Comparison of ENCODE assay signal across 25 mouse cellular contexts in genomic region chr12:88457021-88457420, GRCm38 (mm10).
"Had no signal": no experiment of that assay in that cellular context is flagged by ENCODE, and none has a peak within 500 bp of the region (broad histone marks: within the 10 kb centered on the region; RNA-seq: fewer than 3 reads in every experiment).

No protein-coding gene starts in this region.

- H3K9me3 ChIP-seq: heart, embryonic 13.5 days; heart, embryonic 15.5 days; hindbrain, embryonic 13.5 days; hindbrain, embryonic 15.5 days; kidney, embryonic 15.5 days; limb, embryonic 10.5 days; limb, embryonic 12.5 days; liver, embryonic 13.5 days; liver, embryonic 15.5 days had no signal

- H3K4me3 ChIP-seq: heart, embryonic 13.5 days; heart, embryonic 15.5 days; hindbrain, embryonic 13.5 days; hindbrain, embryonic 15.5 days; kidney, embryonic 15.5 days; limb, embryonic 10.5 days; limb, embryonic 12.5 days; liver, embryonic 13.5 days; liver, embryonic 15.5 days had no signal

- H3K27me3 ChIP-seq: heart, embryonic 13.5 days; heart, embryonic 15.5 days; hindbrain, embryonic 13.5 days; hindbrain, embryonic 15.5 days; kidney, embryonic 15.5 days; limb, embryonic 12.5 days; liver, embryonic 13.5 days; liver, embryonic 15.5 days had no signal

- H3K4me1 ChIP-seq: hindbrain, embryonic 15.5 days; limb, embryonic 10.5 days; limb, embryonic 12.5 days had no signal

- ATAC-seq: intestine, embryonic 16.5 days had no signal

- DNase-seq: gastrocnemius, postnatal 14 days; gastrocnemius, postnatal 36 days; heart, adult 18-20 months; heart, postnatal 14 days; heart, postnatal 36 days; kidney, adult 11 months; kidney, adult 2 months; kidney, adult 9 months; kidney, postnatal 14 days; kidney, postnatal 36 days; layer of hippocampus, adult 9-11 months; layer of hippocampus, postnatal 36 days; liver; liver, embryonic 13.5 days had no signal

- H3K27ac ChIP-seq: heart, embryonic 13.5 days; heart, embryonic 15.5 days; hindbrain, embryonic 13.5 days; hindbrain, embryonic 15.5 days; hindbrain, postnatal 0 days; kidney, embryonic 15.5 days; kidney, postnatal 0 days; limb, embryonic 10.5 days; limb, embryonic 12.5 days; liver, embryonic 13.5 days; liver, embryonic 15.5 days had no signal

- H3K36me3 ChIP-seq: liver, embryonic 15.5 days had no signal
